ENCODE assay signal across 8 mouse cellular contexts in genomic region chr6:28833380-28833822, GRCm38 (mm10). TPM values are rescaled to one million over a fixed set of nuclear protein-coding genes. Genes with fewer than 3 reads are reported as not detected.
DNase-seq lines count a peak whose midpoint lies in the region; ATAC-seq lines count a peak whose summit lies in the region.

No protein-coding gene starts in this region.

- H3K9ac ChIP-seq in heart, embryonic 12.5 days = peak overlapping the region; percentile 88

- 1% methylated on average over 43 of the region's 43 CpGs for WGBS in heart, embryonic 12.5 days

- ATAC-seq in megakaryocyte, adult 5-6 weeks (ENCODE audit: poor library complexity, severe bottlenecking) = no peak
- ATAC-seq in common myeloid progenitor, adult 5-6 weeks (replicated peaks; ENCODE audit: low read depth, poor library complexity, severe bottlenecking) = peak; percentile 26; the same call in 1 of the 2 replicates
- ATAC-seq in heart, embryonic 12.5 days (ENCODE audit: insufficient number of reproducible peaks, low FRiP score) = peak; percentile 39; the same call in 1 of the 2 replicates

- DNase-seq in layer of hippocampus, adult 9-11 months = peak; percentile 74
- peak; percentile 32 for DNase-seq in lung, postnatal 10 days
- DNase-seq in right cerebral cortex, postnatal 4 days = peak; percentile 60
- DNase-seq in MN1 (ENCODE audit: low spot score) = no peak

- peaks cover 20% of the 10 kb centered on the region for H3K36me3 ChIP-seq in megakaryocyte, embryonic 14.5 days (replicated peaks; ENCODE audit: low read length)
- H3K36me3 ChIP-seq in heart, embryonic 12.5 days = no peaks in the 10 kb centered on the region

- no peak overlapping the region for H3K27ac ChIP-seq in heart, embryonic 12.5 days (ENCODE audit: poor library complexity, severe bottlenecking)

- peak overlapping the region; percentile 93 for H3K4me3 ChIP-seq in megakaryocyte, embryonic 14.5 days (replicated peaks)
- H3K4me3 ChIP-seq in heart, embryonic 12.5 days = peak overlapping the region; percentile 67

- peak overlapping the region; percentile 100 for H3K4me2 ChIP-seq in heart, embryonic 12.5 days

- H3K4me1 ChIP-seq in megakaryocyte, embryonic 14.5 days = peaks cover 58% of the 10 kb centered on the region
- H3K4me1 ChIP-seq in heart, embryonic 12.5 days (replicated peaks) = peaks cover 19% of the 10 kb centered on the region

- H3K9me3 ChIP-seq in megakaryocyte, embryonic 14.5 days = no peaks in the 10 kb centered on the region
- H3K9me3 ChIP-seq in heart, embryonic 12.5 days (replicated peaks) = no peaks in the 10 kb centered on the region

- H3K27me3 ChIP-seq in megakaryocyte, embryonic 14.5 days (replicated peaks) = peaks cover 40% of the 10 kb centered on the region
- H3K27me3 ChIP-seq in heart, embryonic 12.5 days (replicated peaks) = peaks cover 31% of the 10 kb centered on the region

RNA-seq across cellular contexts. Expression of gene Lrrc4, which starts 1.9 kb away (rescaled TPM):
- 0.06 TPM in 1 of 2 replicates, not detected in the other for polyA plus RNA-seq in megakaryocyte, embryonic 14.5 days (2012; ENCODE audit: insufficient read depth, low replicate concordance)
- total RNA-seq in megakaryocyte, adult 5-6 weeks (2015) = not detected in 2 replicates
- total RNA-seq in megakaryocyte, adult 5-6 weeks (2017) = 0.07 TPM in 1 of 2 replicates, not detected in the other
- 0.37 TPM in 1 of 2 replicates, not detected in the other for total RNA-seq in common myeloid progenitor, adult 5-6 weeks (2017)
- polyA plus RNA-seq in heart, embryonic 12.5 days (2016; fragmentation: Nextera tagmentation; extraction: Ambion mirVana) = 0.51 and 0.58 TPM in 2 replicates
